Mouse (Mus musculus): ENCODE results near the gene Clec14a. TPM values are rescaled to one million over a fixed set of nuclear protein-coding genes. Genes with fewer than 3 reads are reported as not detected.

Gene Clec14a
- 3.5 TPM for polyA plus RNA-seq (2014; fragmentation: Illumina TruSeq; extraction: RNeasy Lipid Tissue Mini Kit (QIAGEN cat#74804); ENCODE audit: low read depth, low replicate concordance)

GRCm38 (mm10) chr12:58268563-58269501 is at the start of gene Clec14a:
Clec14a (minus strand) TSS chr12:58269290.

Other genes starting within 250 kb of the Clec14a start
- 0.68 TPM for gene Sstr1, start 57.5 kb downstream of the Clec14a start, polyA plus RNA-seq (2014; fragmentation: Illumina TruSeq; extraction: RNeasy Lipid Tissue Mini Kit (QIAGEN cat#74804); ENCODE audit: low read depth, low replicate concordance)